Mouse (Mus musculus): Measurements from ENCODE around the gene Fam53a.

GRCm38 (mm10) chr5:33658664-33659050, 29.2 kb upstream of the Fam53a start:
- no peak for TF ChIP-seq CTCF (IDR thresholded peaks at IDR 0.05; ENCODE audit: low read depth)
- no peak for TF ChIP-seq EP300 (IDR thresholded peaks at IDR 0.05; ENCODE audit: low read depth)
